Mouse (Mus musculus) lung, postnatal 0 days (tissue): ENCODE data around the gene Ndufc1.

Source experiments
- CTCF ChIP-seq: IDR thresholded peaks from 2 replicates; pipeline ENCODE4 v1.5.1; 2016; ENCODE audit warnings: antibody characterized with exemption, mild to moderate bottlenecking
- EP300 ChIP-seq: IDR thresholded peaks from 2 replicates; pipeline ENCODE4 v1.6.1; 2016; ENCODE audit warnings: antibody characterized with exemption, mild to moderate bottlenecking, control low read depth

GRCm38 (mm10) chr3:51371826-51372225, 37.0 kb downstream of the Ndufc1 start:
- TF ChIP-seq CTCF = no peak
- no peak for TF ChIP-seq EP300
